Mouse (Mus musculus): ENCODE results near the gene Cacna1s. TPM values are rescaled to one million over a fixed set of nuclear protein-coding genes. Genes with fewer than 3 reads are reported as not detected.
A peak's percentile ranks its signal among the peaks of the same experiment; 100 is the strongest.

Cacna1s gene
- total and polyA plus RNA-seq, 2 experiments from 2014 or later: 1.1 TPM

GRCm38 (mm10) chr1:136014796-136015502 is 37.6 kb upstream of the Cacna1s start:
- Histone ChIP-seq H3K4me3 (ENCODE audit: low read depth, low read length) (no peak overlapping the region), H3K36me3 (ENCODE audit: insufficient read depth) (no peaks in the 10 kb centered on the region), H3K9ac (no peak overlapping the region), H3K27me3 (ENCODE audit: insufficient read depth, low read length) (no peaks in the 10 kb centered on the region), H3K9me3 (ENCODE audit: low read length) (no peaks in the 10 kb centered on the region), H3K4me1 (ENCODE audit: insufficient read depth) (peaks cover 6% of the 10 kb centered on the region; the same call in 1 of the 2 replicates), H3K27ac (ENCODE audit: low read depth, low read length) (no peak overlapping the region), H3K4me2 (ENCODE audit: low read depth) (no peak overlapping the region)
- TF ChIP-seq CTCF (IDR thresholded peaks at IDR 0.05; ENCODE audit: low read depth): no peak
- WGBS: 88% methylated on average over 2 of the region's 2 CpGs
- ATAC-seq (no peak), DNase-seq (no peak)

GRCm38 (mm10) chr1:136017307-136017706 is 35.2 kb upstream of the Cacna1s start:
- no peak overlapping the region for H3K4me3 ChIP-seq (ENCODE audit: low read depth, low read length)
- WGBS: 72% methylated on average over 2 of the region's 2 CpGs
- peak overlapping the region; percentile 73; the same call in 1 of the 2 replicates for H3K9ac ChIP-seq

GRCm38 (mm10) chr1:136017907-136018313 is 34.6 kb upstream of the Cacna1s start:
- TF ChIP-seq CTCF (IDR thresholded peaks at IDR 0.05; ENCODE audit: low read depth): no peak; the same call in 1 of the 2 replicates
- Histone ChIP-seq H3K4me3 (ENCODE audit: low read depth, low read length) (peak overlapping the region; percentile 77), H3K4me1 (ENCODE audit: insufficient read depth) (peaks cover 6% of the 10 kb centered on the region; the same call in 1 of the 2 replicates), H3K9ac (peak overlapping the region; percentile 73), H3K9me3 (ENCODE audit: low read length) (no peaks in the 10 kb centered on the region), H3K27ac (ENCODE audit: low read depth, low read length) (peak overlapping the region; percentile 74), H3K4me2 (ENCODE audit: low read depth) (peak overlapping the region; percentile 94), H3K36me3 (ENCODE audit: insufficient read depth) (peaks cover 19% of the 10 kb centered on the region), H3K27me3 (ENCODE audit: insufficient read depth, low read length) (no peaks in the 10 kb centered on the region)
- peak; percentile 97 for DNase-seq
- WGBS: 3% methylated on average over 22 of the region's 22 CpGs
- peak; percentile 100 for ATAC-seq

More at GRCm38 (mm10) chr1:136017307-136017706, 35.2 kb upstream of the Cacna1s start:
- ATAC-seq (no peak), DNase-seq (no peak)
- Histone ChIP-seq H3K9me3 (ENCODE audit: low read length) (no peaks in the 10 kb centered on the region), H3K27ac (ENCODE audit: low read depth, low read length) (peak overlapping the region; percentile 74; the same call in 1 of the 2 replicates), H3K4me2 (ENCODE audit: low read depth) (0 out of 2 replicates have a peak overlapping the region, but pooled peaks have one; percentile 9), H3K27me3 (ENCODE audit: insufficient read depth, low read length) (no peaks in the 10 kb centered on the region), H3K4me1 (ENCODE audit: insufficient read depth) (peaks cover 6% of the 10 kb centered on the region; the same call in 1 of the 2 replicates), H3K36me3 (ENCODE audit: insufficient read depth) (peaks cover 13% of the 10 kb centered on the region)
- no peak for TF ChIP-seq CTCF (IDR thresholded peaks at IDR 0.05; ENCODE audit: low read depth)

GRCm38 (mm10) chr1:136018390-136019189 is 34.0 kb upstream of the Cacna1s start:
- WGBS: 5% methylated on average over 24 of the region's 24 CpGs
- no peaks in the 10 kb centered on the region for H3K9me3 ChIP-seq (ENCODE audit: low read length)
- no peaks in the 10 kb centered on the region for H3K27me3 ChIP-seq (ENCODE audit: insufficient read depth, low read length)
- peak; percentile 43 for DNase-seq
- peak overlapping the region; percentile 77 for H3K4me3 ChIP-seq (ENCODE audit: low read depth, low read length)
- peaks cover 23% of the 10 kb centered on the region for H3K36me3 ChIP-seq (ENCODE audit: insufficient read depth)
- TF ChIP-seq CTCF (IDR thresholded peaks at IDR 0.05; ENCODE audit: low read depth): no peak
- peak; percentile 17 for ATAC-seq
- peak overlapping the region; percentile 74 for H3K27ac ChIP-seq (ENCODE audit: low read depth, low read length)
- peak overlapping the region; percentile 73 for H3K9ac ChIP-seq
- peaks cover 6% of the 10 kb centered on the region; the same call in 1 of the 2 replicates for H3K4me1 ChIP-seq (ENCODE audit: insufficient read depth)
- H3K4me2 ChIP-seq (ENCODE audit: low read depth): peak overlapping the region; percentile 94

GRCm38 (mm10) chr1:136030201-136030600 is 22.3 kb upstream of the Cacna1s start:
- Histone ChIP-seq H3K9ac (no peak overlapping the region), H3K27me3 (ENCODE audit: insufficient read depth, low read length) (no peaks in the 10 kb centered on the region), H3K9me3 (ENCODE audit: low read length) (no peaks in the 10 kb centered on the region), H3K36me3 (ENCODE audit: insufficient read depth) (peaks cover 86% of the 10 kb centered on the region), H3K27ac (ENCODE audit: low read depth, low read length) (no peak overlapping the region), H3K4me3 (ENCODE audit: low read depth, low read length) (no peak overlapping the region), H3K4me2 (ENCODE audit: low read depth) (no peak overlapping the region), H3K4me1 (ENCODE audit: insufficient read depth) (no peaks in the 10 kb centered on the region)
- WGBS: 26% methylated on average over 7 of the region's 7 CpGs
- ATAC-seq (peak; percentile 51), DNase-seq (no peak)
- no peak for TF ChIP-seq CTCF (IDR thresholded peaks at IDR 0.05; ENCODE audit: low read depth)

- Histone ChIP-seq H3K4me1 (ENCODE audit: insufficient read depth) (no peaks in the 10 kb centered on the region), H3K4me3 (ENCODE audit: low read depth, low read length) (no peak overlapping the region), H3K27me3 (ENCODE audit: insufficient read depth, low read length) (no peaks in the 10 kb centered on the region), H3K9me3 (ENCODE audit: low read length) (no peaks in the 10 kb centered on the region), H3K9ac (no peak overlapping the region), H3K27ac (ENCODE audit: low read depth, low read length) (no peak overlapping the region), H3K36me3 (ENCODE audit: insufficient read depth) (peaks cover 77% of the 10 kb centered on the region), H3K4me2 (ENCODE audit: low read depth) (no peak overlapping the region)
- TF ChIP-seq CTCF (IDR thresholded peaks at IDR 0.05; ENCODE audit: low read depth): no peak
- DNase-seq (no peak), ATAC-seq (no peak)
- WGBS: 86% methylated on average over 8 of the region's 8 CpGs
Measured at GRCm38 (mm10) chr1:136031697-136032096, 20.9 kb upstream of the Cacna1s start.
